Mouse (Mus musculus) cerebellum, adult 2 months (tissue): ENCODE measurements around the gene Ptch2.

Source experiments
- CTCF ChIP-seq: fragments of 200-500 bp; IDR thresholded peaks from 2 replicates; pipeline ENCODE4 v1.5.1; 2011; ENCODE audit warnings: low read depth, mild to moderate bottlenecking, control low read depth, low read length, moderate library complexity, borderline replicate concordance; ENCODE audit not compliant: insufficient read depth
- POLR2A ChIP-seq: fragments of 200-500 bp; IDR thresholded peaks from 2 replicates; pipeline ENCODE4 v1.6.1; 2011; ENCODE audit warnings: low read length, control low read depth, borderline replicate concordance; ENCODE audit not compliant: insufficient read depth

DNA sequence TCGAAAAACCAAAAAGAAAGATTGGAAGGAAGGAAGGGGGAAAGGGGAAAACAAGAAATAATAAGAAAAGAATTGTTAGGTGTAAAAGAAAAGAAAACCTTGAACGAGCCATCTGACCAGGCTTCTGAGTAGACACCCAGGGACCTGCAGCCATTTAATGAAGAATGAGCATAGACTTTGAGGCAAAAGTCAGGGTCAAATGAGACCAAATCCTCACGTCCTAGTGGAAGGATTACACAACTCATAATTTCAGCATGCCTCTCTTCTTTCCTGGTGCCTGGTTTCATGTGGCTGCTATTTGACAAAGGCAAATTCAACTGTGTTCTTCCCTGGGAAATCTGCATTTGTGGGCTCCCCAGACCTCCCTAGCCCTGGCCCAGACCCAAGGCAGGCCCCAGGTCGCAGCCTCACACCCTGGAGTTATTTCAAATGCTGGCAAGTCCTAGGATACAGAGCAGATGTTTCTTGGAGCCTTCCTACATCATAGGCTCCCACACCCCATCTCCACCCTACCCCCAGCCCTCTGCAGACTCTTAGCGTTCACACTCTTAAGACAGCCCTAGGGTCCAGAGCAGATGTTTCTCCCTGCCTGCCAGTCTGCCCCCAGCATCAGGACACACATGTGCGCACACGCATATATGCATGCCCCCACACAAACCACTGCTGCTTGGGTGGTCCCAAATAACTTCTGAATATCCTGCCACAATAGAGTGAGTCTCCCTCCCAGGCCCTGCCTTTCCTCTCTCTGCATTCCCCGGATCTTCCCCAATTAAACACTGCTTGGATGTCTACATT is 2.3 kb downstream of the Ptch2 start:
- no peak for TF ChIP-seq CTCF
- no peak for TF ChIP-seq POLR2A
